Mouse (Mus musculus): ENCODE results near the gene Zfr2.

Zfr2 gene

DNA sequence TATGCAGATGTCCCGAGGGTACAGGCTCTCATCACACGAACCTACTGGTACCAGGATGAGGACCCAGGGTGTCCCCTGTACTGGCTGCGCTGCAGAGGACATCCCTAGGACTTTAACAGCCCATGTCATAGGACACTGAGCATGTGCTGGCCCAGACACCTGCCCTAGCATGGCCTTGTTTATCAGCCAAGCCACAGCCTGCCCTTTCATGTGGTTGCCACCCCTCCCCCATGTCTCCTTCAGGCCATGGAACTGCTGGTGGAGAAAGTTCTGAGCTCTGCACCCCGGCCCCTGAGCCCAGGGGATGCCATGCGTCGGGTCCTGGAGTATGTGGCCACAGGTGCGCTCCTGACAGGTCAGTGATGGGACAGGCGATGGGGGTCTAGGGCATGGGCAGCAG is 16.5 kb downstream of the Zfr2 start:
- no peak for DNase-seq (ENCODE audit: low spot score)

DNA sequence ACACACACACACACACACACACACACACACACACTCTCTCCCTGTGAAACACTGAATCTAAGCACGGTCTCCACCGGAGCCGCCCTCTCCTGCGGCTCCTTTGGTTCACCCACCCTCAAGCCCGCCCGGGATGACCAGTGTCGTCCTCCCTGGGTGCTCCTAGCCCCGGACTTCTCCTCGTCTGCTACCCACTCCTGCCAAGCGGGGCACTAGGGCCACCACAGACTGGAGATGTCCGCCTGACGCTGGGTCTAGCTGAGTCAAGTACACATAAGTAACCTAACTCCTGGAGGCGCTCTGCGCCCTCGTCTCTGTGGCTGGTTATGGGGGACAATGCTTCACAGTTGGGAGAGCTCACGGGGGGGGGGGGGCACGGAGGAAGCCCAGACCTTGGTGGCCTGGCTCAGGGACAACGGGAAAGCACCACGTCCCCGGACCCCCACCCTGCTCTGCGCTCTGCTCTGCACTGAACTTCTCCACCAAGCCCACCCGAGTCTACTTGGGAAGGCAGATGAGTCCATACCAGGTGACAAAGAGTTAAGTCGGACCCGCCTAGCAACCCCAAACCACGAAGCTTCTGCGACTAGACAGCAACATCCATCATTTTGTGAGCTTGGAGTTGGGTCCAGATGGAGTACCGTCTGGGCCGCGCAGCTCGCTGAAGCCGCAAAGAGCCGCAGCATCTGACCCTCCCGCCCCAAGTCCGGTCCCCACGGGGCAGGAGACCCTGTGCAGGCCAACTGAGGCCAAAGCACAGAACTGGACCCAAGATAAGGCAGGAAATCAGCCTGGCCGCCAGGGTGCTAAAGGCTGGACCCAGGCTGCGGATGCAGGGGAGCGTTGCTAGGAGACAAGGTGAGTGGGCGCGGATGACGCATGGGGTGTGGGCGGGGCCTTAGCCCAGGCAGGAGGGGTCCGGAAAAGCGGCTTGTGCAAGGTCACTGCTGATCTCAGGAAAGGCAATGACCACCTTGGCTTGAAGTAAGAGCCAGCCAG is 19.8 kb downstream of the Zfr2 start, which contains the start of gene Matk:
Gene Matk (plus strand): TSS at position 512 of the 996 bp plus-strand sequence.
- no peak for DNase-seq (ENCODE audit: low spot score)

DNA sequence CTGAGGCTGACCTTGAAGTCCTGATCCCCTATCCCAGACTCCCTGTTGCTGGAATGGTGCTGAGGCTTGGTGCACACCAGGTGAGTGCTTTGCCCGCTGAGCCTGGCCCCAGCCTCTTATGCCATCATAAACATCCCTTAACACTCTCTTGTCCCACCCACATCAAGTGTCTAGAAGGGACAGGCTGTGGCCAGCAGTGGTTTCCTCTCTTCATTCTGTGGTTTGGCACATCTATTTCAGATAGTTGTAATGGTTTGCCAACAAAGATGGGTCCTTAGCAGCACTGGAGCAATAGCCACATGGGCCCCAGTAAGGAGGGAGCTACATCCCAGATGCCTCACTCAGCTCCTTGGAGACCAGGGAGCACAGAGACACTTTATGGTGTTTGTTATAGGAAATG is 21.9 kb downstream of the Zfr2 start:
- no peak for DNase-seq (ENCODE audit: low spot score)

DNA sequence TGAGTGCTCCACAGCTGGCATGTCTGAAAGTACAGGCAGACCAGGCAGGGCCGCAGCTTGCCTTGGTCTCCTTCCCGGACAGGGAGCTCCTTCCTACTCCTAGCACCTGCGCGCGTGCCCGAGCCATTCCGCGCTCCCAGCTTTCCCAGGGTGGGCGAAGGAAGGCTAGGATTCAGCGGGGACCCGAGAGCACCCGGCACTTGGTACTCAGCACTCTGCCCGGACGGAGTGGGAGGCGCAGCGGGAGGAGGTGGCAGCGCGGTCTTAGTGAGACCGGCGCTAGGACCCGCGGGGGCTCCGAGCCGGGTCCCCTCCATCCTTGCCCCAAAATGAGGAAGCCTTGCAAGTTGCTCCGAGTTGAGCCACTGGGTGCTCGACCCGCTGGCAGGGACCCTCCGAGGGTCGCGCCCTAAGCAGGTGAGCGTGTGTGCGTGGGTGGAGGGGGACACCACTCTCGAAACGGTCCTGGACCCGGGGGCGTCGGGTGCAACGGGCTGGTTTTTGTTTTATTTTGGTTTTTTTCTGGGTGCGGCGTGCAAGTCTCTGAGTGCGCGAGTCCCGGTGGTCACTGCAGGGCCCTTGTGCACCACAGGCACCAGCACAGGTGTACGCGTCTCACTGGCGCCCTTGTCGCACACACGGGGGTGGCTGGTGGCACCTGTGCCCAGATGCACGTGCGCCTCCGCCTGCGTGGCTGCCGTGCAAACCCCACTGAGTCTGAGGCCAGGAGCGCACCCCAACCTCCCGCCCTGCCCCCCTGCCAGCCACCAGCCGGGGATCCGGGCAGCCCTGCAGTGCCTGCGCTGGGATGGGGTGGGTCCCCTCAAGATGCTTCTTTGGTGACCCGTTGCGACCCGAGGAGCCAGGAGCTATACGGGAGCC is 24.4 kb downstream of the Zfr2 start:
- DNase-seq (ENCODE audit: low spot score) = no peak

DNA sequence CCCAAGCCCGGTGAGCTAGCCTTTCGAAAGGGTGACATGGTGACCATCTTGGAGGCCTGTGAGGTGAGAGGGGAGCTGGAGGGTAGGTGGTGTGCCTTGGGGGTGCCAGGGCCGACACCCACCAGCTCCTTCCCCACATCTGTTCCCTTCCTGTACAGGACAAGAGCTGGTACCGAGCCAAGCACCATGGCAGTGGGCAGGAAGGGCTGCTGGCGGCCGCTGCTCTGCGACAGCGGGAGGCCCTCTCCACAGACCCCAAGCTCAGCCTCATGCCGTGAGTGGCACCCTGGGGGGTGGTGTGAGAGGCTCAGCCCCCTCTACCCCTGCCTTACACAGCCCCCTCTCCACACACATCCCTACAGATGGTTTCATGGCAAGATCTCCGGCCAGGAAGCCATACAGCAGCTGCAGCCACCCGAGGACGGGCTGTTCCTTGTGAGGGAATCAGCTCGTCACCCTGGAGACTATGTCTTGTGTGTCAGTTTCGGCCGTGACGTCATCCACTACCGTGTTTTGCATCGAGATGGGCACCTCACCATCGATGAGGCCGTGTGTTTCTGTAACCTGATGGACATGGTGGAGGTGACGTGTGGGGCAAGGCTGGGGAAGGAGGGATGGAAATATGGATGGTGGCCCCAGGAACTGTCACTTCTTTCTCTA is 26.4 kb downstream of the Zfr2 start:
- DNase-seq (ENCODE audit: low spot score) = no peak

DNA sequence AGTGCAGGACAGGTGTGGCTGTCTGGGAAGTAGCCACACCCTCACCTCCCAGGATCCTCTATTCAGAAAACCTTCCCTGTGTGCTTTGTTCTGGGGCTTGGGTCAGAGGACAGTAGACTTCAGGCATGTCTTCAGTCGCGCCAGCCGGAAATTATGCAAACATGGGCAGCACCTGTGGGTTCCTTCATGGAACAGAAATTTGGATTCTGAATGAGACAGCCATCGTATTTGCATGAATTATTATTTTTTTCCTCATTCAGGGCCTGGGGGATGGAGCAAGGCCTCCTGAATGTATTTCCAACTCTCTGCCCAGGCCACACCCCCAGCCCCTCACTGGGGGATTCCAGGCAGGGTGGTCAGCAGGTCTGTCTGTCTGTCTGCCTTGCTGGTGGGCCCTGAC is 28.1 kb downstream of the Zfr2 start:
- DNase-seq (ENCODE audit: low spot score) = no peak

DNA sequence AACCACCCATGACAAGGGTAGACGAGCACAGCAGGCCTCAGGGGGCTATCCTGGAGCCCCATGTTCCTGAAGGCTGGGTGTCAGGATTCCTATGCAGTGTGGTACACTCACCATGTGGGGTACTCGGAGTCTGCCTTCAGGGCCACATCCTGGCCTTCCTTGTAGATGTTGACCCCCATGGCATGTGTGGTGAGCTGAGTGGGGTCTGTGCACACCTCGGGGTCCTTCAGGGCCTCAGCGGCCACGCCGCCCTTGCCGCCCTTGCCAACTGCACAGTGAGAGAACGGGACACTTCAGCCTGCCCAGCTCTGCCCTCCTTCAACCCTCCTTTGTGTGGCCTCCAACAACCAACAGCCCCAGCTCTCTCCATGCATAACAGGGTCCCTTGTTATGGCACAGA is 32.6 kb downstream of the Zfr2 start:
- no peak for DNase-seq (ENCODE audit: low spot score)

DNA sequence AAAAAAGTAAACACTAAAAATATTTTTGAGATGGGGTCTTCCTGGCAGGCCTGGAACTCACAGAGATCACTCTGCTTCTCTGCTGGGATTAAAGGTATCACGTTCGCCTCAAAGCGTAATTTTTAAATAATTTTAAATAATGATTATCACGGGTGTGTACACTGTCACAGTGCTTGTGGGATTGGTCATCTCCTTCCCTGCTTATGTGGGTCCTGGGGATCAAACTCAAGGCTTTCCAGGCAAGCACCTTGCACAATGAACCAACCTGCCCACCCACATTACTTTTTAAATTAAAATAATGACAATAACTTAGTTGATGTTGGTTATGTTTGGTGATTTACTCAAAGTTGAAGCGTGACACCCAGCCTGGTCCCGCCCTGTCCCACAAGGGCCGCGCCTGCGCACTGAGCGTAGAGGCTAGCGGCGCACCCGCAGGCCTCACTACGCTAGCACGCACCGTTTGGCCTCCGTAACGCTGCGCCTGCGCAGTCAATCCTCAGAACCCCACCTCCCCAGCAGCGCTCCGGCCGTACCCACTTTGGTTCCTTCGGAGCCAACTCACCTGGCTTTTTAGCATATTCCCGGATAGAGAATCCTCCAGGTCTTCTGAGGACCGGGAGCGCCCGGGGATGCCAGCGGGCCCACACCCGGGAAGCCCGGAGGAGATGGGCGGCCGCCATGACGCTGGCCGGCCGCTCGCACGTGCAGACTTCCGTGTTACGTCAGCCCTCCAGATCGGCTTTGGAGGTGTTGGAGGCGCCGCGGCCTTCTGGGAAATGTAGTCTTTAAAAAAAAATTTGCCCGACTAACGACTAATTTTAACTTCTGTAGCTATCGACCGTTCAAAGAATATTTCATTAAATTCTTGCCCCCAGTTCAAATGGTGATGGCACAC is 33.5 kb downstream of the Zfr2 start, which contains the start of the genes Mrpl54 and Apba3:
Gene Mrpl54 (minus strand): TSS at position 724 of the 895 bp plus-strand sequence.
Gene Apba3 (plus strand): TSS at position 750 of the 895 bp plus-strand sequence.
- DNase-seq (ENCODE audit: low spot score) = peak; percentile 96

DNA sequence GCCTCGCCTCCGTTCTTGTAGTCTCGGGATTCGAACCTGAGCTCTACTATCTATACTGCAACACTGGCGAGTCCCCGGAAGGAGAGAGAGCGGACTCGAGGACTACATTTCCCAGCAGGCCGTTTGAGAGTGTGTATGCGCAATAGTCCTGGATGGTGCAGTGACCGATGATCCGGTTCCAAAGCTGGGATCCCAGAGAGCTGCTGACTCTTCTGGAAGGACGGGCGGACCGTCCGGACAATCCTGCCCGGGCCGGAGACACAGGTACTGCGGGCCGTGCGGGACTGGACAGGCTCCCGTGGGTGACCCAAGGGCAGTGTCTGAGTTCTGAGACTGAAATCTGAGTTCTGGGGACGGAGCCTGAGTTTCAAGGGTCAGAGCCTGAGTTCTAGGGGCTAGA is 35.1 kb downstream of the Zfr2 start:
- peak; percentile 88 for DNase-seq (ENCODE audit: low spot score)

DNA sequence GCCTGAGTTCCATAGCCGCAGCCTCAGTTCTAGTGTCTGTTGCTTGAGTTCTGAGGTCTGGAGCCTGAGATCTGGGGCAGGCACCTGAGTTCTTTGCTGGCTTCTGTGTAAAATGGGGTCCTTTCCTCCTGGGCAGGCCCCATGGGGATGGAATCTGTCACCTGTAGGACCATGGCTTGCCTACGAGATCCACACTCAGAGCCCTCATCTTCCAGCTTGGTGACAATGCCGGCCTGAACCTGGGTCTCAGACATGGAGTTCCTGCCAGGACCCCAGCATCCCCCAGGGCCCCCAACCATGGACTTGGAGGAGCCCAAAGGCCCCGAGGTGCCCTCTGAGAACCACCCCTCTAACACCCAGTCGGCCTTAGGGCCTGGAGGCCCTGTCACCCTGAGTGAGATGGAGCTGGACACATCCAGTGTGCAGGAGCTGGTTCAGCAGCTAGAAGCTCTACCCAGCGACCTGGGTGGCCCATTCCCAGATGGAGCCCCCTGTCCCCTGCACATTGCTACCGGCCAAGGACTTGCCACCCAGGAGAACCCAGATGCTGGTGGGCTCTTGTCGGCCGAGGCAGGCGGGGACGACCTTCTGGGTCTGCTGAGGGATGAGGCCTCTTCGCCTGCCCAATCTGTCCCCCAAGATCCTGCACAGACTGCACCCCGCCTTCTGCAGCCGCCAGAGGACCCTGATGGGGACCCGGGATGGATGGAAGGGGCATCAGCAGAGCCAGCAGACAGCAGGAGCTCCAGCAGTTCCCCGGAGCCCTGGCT is 35.9 kb downstream of the Zfr2 start:
- no peak for DNase-seq (ENCODE audit: low spot score)

DNA sequence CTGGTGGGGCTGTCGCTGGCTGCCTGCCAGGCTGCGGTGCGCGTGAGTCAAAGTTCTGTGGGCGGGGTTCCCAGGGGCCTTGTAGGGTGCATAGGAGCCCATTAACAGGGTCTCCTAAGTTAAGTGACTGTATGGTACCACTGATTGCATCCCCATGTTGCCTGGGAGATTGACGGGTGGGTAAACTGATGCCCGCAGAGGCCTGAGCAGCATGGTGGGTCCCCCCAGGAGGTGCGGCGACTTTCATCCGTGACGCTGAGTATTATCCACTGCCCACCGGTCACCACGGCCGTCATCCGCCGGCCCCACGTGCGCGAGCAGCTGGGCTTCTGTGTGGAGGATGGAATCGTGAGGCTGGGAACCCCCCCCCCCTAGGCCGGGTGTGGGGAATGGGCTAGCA is 39.4 kb downstream of the Zfr2 start:
- no peak for DNase-seq (ENCODE audit: low spot score)

DNA sequence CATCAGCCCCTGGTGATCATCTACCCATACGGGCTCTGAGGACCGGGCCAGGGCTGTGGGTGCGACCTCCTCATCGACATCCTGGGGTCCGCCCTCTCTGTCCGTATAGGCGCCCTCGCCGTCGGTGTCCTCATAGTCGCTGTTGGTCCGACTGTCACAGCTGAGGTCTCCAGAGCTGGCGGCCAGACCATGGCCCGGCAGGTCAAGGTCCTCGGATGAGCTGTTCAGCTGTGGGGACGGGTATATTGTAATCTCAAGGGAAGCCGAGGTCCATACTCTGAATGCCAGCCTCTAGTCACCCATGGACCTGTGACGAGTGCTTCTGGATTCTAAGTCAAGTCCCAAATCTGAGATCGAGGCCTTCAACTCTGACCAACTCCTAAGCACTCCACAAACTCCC is 40.9 kb downstream of the Zfr2 start:
- DNase-seq (ENCODE audit: low spot score) = no peak

DNA sequence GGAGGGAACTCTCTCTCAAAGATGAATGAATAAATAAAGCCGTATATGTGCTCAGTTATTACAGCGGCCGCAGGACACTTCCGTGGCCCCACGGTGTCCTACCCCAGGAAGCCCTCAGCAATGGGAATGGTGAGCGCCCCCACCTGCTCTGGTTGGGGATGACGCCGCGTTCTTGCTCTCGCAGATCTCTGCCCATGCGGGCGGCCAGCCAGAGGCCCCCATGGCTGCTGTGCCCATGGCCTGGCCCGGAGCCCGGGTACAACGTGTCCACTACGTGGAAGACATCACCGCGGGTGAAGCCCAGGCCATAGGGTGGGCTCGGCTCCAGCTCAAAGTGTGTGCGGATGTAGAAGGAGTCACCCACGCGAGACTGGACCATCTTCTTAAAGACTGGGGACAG is 44.7 kb downstream of the Zfr2 start:
- DNase-seq (ENCODE audit: low spot score) = no peak

DNA sequence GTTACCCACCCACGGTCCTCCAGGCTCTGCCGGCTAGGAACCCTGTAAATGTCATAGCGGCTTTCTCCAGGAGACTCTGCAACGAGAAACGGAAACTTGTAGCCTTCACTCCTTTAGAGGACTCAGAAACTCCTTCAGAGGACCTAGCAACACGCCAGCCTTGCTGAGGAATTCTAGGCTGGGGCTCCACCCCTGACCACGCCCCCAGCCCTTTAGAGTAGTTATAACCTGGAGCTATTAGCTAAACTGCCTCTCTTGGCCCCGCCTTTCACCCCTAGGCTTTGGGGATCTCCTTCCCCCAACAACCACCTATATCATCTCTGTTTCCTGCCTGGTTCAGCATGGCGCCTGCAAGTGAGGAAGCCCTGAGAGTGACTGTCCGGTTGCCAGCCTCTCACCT is 46.5 kb downstream of the Zfr2 start:
- DNase-seq (ENCODE audit: low spot score) = no peak

DNA sequence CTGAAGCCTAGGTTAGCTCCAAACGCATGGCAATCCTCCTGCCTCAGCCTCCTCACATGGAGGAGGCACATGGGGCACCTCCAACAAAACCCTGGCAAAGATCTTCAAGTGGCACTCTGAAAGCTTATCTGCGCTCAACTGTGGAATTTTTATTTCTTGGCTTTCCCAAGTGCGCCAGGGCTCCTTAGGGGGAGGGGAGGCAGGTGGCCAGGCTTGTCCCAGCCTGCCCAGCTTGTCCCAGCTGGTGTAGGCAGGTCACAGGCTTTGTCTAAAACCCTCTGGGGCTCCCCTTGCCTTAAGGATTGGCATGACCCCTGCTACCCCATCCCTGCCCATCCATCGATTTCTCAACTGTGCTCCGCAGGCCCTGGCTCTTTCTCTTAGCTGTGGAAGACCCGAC is 51.2 kb downstream of the Zfr2 start:
- DNase-seq (ENCODE audit: low spot score) = no peak

DNA sequence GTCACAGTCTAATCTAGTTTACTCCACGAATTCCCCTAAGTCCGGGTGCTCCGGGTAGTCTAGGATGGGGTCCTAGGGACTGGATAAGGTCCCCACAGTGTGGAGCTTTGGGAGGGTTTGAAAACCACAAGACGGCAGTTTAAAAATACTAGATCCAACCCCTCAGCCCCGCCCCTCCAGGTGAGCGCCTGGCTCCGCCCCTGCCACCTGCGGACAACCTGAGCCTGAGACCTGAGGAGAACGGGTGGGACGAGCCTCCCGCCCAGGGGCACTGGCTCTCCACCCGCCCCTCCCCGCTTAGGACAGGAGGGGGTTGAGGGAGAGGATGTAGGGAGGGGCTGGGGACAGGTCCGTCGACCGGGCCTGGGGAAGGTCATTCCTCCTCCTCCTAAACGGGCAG is 51.8 kb downstream of the Zfr2 start:
- peak; percentile 77 for DNase-seq (ENCODE audit: low spot score)

DNA sequence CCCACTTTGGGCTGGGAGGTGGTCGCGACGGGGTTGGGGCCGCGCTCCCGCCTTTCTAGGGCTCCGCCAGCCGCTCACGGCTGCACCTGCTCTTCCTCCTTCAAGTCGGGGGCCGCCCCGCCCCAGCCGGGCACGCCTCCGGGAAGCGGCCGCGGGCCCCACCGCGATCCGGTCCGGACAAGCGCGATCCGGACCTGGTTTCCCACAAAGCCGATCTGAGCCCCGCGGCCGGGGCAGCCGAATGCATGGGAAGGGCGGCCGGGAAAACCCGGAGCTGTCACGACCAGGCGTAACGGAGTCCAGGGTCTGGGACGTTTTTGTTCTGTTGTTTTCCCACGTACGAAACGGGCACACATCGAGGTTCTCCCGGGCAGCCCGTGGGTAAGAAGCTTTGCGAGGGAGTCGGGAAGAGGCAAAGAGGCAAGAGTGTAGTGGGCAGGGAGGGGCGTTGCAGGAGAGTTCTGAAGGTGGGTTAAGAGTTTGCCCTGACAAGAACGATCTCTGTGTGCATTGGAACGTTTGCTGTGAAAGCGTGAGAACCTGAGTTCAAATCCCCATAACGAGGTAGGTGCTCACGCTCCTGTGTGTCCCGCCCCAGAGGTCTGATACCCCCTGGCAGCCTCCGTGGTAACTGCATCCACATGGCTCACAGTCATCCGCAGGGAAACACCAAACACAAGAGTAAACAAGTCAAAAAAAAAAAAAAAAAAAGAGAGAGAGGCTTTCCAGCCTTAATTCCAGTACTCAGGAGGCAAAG is 52.9 kb downstream of the Zfr2 start:
- peak; percentile 92 for DNase-seq (ENCODE audit: low spot score)

DNA sequence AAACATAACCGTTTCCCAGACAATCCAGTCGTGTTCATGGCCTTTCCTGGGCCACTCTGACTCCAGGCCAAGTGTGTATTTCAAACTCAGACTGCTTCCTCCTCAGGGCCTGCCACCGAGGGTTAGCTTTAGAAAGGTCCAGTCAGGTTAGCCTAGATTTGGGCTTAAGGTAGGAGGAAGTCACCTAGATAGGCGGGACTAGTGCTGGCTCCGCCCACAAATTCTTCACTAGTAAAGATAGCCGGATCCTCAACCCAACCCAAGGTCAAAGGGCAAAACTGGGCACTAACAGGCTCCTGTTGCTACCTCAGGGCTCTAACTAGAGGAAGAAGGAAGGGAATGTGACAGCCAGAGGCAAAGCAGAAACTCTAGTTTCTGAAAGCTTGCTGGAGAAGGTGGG is 53.6 kb downstream of the Zfr2 start:
- peak; percentile 89 for DNase-seq (ENCODE audit: low spot score)

DNA sequence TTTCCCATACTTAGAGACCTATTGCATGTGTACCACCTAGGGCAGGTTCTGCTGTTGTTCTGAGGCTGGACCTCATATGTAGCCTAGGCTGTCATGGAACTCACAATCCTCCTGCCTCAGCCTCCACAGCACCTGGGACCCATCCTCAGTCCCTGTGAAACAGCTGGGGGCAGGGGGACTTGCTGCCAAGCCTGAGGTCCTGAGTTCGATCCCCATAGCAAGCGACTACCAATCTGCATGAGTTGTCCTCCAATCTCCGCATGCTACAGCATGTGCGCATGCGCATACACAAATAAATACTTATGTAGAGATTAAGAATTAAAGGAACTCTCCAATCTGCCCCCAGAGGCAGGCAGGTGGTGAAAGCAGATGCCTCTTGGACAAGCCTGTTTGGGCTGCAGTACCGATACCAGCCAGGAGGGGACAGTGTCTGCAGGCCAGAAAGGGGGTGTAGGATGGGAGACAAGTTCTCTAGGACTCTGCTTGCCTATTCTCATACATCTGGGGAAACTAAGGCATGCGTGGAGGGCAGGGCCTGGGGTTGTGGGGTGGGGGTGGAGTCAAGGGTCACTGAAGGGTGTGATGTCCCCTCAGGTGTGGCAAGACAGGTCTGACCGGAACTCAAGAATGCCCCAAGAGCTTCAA is 54.7 kb downstream of the Zfr2 start:
- DNase-seq (ENCODE audit: low spot score) = no peak
